Mouse (Mus musculus): ENCODE data around the gene Ttf1. TPM values are rescaled to one million over a fixed set of nuclear protein-coding genes. Genes with fewer than 3 reads are reported as not detected.

Gene Ttf1
- 10 to 100 TPM; 10.5 to 12.0 TPM for total RNA-seq (2021)
- long read RNA-seq, partial matches to known transcripts, result 1 of 2 reads
- long read RNA-seq, other reads (novel, unspliced or antisense), result 1 of 2 reads

DNA sequence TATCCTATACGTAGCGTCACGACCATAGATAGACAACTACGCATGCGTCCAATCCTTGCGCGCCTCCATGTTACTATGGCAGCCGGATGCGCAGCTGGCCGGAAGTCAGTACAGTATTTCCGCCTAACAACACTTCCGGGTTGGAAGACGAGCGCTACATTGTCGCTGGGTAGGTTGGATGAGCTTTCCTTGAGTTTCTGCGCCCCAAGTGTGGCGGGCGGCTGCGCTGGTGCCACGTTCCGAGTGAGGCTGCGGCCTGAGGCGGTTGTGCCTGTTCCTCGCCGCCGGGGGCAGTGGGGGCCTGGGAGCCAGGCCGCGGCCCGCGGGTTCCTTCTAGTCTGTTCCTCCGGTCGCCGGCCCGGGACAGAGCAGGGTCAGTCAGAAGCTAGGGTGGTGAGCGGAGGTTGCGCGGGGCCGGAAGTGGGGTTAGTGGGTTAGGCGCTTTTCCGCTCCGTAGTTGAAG lies at the start of gene Ttf1:
Gene Ttf1, plus strand, starts transcription at position 128 of the 463 bp plus-strand sequence.
- peak; percentile 84 to 85 for DNase-seq (ENCODE audit: low spot score in 2 of 2)

DNA sequence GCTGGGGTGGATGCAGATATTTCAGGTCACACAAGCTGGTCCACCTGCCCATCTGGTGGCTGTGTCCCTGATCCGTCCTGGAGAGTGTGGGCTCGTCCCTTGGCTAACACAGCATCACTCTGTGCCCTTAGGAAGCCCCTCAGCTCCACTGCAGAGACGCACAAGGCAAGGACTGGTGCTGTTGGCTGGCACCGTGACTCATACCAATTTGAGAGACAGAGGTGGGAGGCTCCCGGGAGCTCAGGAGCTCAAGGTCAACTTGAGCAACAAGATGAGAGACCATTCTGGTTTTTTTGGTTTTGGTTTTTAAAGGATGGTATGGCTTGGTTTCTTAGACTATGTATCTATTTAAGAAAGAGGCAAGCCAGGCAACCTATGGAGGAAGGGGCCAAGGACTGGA lies 47.5 kb upstream of the Ttf1 start:
- DNase-seq (ENCODE audit: low spot score in 2 of 2), result no peak

DNA sequence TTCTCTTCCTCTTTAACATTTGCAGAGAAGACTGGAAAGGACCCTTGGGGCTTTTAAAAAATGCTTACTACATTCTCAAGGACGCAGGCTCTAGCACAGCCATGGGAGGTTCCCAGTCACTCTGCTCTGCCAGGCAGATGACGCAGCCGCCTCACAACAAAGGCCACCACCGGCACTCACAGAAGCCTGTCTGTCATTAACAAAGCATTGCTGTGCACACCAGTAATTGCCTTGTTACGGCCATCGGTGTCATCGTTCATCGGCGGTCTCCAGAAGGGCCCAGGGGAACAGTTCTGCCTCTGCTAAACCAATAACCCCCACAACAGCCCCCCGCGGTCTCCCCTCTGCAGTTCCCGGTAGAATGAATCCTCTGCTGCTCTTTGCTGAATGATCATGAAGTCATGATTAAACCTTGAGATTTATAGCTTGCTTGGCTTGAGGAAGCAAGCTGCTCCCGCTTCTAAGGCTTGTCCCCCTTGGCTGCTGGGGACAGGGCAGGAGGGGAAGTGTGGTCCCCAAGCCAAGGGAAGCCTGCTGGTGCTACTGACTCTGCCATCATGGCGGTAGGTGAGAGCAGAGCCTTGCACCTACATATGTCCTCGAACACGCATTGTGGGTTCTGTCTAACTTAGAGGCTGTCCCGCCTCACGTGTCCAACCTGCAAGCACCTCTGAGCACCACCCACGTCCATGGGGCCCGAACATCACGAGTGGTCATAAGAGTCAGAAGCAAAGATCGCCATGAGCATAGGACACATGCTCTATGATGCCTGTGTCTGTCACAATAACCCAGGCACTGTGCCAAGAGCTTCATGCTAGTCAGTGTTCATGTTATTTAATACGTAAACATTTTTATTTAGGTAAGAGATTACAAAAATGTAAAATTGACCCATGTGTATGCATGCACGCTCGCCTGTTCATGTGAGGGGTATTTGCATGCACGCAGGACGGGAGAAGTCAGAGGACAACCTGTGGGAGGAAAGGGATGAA lies 43.2 kb upstream of the Ttf1 start:
- DNase-seq (ENCODE audit: low spot score in 2 of 2), result no peak

DNA sequence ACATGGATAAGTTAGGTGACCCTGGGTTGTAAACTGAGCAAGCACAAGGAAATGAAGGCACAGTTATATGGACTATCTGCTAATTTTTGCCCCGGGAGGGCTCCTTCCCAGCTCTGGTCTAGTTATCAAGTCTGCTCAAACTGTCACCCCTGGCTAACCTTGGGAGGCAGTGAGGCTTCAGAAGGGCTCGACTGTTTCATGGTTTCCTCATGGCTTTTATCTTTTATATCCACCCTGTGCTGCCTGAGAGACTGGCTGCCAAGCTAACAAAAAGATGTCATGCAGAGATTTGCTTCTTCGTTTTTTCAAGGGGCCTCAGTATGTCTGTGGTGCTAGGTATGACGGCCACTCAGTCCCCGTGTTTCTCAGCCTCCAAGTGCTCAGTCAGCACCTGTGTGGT lies 41.4 kb upstream of the Ttf1 start:
- no peak for DNase-seq (ENCODE audit: low spot score in 2 of 2)

DNA sequence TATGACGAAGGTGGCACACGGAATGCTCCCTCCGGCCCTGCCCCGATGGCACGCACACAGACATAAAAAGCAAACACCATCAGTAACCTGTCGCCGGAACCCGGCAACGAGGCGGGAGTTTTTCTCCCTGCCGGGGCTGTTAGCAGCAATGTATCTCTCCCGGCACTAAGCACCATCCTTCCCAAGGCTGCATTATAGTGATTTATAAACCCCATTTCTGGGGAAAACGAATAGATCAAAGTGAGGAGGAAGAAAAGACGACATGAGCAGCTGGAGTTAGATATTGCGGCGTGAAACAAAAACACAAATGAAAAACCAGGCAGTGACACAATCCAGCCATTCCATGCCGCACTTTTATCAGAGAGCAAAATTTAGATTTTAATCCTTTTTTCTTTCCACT lies 39.0 kb upstream of the Ttf1 start:
- no peak for DNase-seq (ENCODE audit: low spot score in 2 of 2)

DNA sequence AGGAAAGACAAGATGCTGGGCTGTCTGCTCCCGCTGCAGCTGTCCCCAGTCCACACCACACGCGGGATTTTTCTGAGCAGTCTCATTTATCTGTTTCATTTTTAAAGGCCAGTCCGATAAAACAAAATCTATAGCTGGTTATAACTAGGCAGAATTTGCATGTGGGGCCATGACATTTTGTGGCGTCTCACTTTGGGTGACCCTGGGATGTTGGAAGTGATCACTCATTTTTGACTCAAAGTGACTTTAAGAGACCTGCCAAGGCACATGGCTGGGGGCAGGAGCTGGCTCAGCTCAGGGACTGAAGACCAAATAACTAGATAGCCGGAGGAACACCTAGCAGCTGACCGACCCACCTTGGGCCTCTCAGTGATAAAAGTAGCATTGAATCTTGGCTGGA lies 37.1 kb upstream of the Ttf1 start:
- no peak for DNase-seq (ENCODE audit: low spot score in 2 of 2)

DNA sequence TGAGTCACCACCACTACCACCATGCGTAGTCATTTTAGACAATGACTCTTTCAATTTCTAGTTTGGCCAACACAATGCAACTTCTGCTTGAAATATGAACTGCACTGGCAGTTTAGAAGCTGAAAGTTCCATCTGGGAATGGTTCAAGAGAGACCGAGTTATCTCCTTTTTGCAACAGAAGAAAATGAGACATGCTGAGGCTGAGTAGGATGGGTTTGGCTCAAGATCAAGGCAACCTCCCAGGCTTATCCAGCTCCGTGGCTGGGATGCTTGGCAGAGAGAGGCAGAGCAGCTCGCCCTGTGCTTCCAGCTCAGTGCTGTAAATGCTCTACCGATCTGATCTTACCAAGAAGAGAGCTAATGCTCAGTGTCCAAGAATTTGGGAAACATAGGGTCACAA lies 34.8 kb upstream of the Ttf1 start:
- no peak for DNase-seq (ENCODE audit: low spot score in 2 of 2)

DNA sequence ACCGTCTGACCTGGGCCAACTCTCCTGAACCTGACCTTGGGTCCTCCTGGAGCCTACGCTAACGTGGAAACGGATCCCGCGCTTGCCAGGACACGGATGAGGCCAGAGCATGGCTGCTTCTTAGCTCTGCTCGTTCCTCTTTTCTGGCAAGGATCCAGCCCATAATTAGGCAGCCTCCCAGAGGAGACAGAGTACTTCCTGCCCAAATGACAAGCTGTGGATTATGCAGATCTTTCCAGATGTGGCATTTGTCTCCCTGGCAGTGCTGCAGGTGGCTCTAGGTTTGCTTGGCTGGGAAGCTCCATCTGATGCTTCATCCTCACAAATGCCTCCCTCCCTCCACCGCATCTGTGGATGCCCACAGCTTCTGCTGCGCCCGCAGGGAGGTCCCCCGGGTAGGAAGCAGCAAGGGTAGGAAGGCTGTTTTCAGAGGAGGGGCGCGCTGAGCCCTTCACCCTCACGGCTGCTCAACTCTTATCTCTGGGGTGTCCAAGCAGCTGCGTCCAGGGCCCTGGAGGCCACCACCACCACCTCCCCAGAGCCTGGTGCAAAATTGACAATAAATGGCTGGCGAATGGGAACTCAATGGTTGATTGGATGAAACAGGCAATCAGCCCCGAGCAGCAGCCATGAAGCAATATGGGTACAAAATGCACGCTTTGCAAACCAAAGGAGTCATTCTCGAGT lies 29.9 kb upstream of the Ttf1 start:
- no peak for DNase-seq (ENCODE audit: low spot score in 2 of 2)

DNA sequence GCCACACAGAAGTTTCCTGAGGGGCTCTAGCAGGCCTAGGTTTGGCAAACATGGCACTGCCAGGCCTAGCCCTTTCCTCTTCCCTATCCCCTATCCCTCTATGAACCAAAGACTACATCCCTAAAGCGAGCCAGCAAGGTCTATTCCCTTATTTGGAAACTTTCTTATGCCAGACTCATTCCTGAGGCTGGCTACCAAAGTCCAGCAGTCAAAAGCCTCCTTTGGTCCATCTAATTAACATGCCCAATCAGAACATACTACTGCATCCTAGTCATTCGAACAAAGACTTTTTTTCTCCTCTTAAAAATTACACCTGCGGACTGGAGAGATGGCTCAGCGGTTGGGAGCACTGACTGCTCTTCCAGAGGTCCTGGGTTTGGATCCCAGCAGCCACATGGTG lies 28.1 kb upstream of the Ttf1 start:
- no peak for DNase-seq (ENCODE audit: low spot score in 2 of 2)

DNA sequence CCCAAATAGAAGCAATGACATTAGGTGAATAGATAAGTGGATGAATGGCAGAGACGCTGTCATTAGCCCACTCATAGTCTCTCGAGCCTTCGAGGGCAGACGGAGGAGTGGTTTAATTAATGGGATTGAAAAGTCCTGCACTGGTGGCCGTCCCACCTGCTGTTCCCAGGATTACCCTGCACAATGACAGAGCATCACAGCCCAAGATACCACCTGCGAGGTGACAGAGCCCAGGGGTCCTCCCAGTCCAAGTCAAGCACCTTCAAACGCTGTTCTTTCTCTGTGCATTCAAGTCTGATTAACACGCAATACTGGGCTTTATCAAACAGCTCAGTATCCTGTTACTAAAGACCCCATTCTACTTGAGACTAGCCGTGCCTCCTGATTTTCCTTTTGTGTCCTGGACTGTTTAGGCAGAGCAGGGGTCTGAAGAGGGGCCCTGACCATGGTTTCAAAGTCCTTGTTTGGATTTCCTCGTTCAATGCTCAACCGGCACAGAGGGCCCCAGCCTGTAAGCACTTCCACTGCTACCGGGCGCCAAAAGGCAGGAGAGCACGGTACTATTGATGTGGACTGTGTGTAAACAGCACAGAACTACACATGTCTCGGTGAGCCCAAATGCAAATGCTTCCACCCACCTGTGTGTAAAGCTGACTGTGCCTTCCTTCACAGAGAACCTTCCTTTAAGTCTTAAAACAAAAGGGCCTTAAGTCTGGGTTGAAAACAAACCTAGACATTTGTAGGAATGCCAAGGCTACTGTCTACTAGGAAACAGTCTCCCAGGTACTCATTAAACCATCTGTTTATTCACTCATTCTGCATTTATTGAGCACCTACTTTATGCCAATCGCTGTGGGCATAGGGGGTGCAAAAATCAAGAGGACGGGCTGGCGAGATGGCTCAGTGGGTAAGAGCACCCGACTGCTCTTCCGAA lies 25.3 kb upstream of the Ttf1 start:
- no peak for DNase-seq (ENCODE audit: low spot score in 2 of 2)

DNA sequence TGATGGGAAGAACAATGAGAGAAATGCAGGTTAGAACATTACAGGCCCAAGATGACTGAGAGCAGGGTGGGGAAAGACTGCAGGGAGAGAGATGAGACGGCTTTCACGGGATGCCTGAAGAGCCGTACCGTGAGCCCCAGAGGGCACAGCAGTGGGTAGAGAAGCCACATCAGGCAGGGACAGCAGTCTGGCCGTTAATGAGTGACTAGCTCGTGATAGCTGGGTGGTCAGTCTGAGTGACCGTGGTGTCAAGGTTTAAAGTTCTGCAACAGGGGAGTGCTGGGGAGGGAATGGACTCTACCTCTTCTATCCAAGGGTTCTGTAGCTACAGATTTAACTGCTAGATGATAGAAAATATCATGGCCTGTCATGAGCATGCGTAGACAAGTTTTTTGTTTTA lies 24.4 kb upstream of the Ttf1 start:
- no peak for DNase-seq (ENCODE audit: low spot score in 2 of 2)

DNA sequence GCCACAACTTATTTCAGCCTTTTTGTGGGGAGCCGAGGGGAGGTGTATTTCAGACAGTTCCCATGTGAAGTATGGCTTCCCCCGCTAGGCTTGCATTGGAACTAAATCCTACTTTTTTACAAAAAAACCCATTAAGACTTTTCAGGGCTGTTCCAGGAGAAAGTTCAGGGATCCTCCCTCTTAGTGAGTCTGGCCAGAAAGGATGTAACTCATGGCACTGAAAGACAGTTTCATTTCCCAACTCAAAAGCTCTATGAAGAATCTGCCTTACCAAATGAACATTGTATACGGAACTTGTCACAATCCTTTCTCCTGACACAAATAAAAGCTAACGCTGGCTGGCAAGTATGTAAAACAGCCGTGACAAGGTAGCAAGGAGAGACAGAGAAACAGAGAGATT lies 20.3 kb upstream of the Ttf1 start:
- no peak for DNase-seq (ENCODE audit: low spot score in 2 of 2)

DNA sequence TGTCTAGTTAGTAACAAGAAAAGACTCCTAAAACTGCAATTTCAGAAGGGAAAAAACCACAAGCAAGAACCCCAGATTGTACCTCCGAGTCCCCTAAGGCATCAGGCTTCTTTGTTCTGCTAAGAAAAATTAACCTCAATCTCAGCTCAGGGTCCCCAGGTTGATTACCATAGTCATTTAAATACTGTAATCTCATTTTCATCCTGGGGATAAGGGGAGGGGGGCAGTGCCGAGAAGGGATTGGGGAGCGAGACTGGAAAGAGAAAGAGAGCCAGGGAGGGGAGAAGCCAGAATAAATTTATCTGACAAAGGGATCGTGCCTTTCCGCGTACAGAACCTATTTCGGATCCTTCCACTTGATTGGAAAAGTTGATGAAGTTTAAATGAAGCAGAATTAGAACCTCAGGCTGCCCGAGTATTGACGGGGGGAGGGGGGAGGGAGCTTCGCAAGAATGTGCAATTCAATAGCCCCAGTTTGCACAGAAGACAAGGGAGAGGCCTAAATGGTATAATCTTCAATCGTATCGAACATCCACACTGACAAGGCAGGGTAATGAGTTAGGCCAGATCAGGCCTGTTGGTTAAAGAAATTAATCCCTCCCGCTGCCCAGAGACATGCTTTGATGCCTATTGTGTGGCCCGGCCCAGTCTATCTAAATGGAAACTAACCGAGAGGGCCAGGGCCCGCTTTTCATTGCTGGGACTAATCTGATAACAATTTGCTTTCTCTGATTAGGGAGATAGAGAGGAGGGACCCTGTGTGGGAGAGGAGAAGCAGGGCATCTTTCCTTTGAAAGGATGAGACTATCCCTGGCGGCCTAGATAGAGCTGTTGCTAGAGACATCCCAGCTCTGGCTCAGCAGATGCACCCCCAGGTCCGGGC lies 19.2 kb upstream of the Ttf1 start:
- no peak for DNase-seq (ENCODE audit: low spot score in 2 of 2)

DNA sequence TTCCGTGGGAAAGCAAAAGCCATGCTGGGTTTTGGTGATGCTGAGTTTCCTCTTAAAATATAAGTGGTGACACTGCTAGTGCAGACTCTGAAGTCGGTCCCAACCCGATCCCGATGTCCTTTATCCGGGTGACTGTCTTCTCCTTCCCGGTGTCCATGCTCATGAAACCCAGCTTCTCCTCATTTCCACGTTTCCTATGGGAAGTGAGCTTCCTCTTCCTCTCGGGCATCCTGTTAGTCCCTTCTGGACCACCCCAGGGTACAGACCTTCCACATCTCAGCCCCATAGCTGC lies 18.6 kb upstream of the Ttf1 start:
- no peak for DNase-seq (ENCODE audit: low spot score in 2 of 2)

DNA sequence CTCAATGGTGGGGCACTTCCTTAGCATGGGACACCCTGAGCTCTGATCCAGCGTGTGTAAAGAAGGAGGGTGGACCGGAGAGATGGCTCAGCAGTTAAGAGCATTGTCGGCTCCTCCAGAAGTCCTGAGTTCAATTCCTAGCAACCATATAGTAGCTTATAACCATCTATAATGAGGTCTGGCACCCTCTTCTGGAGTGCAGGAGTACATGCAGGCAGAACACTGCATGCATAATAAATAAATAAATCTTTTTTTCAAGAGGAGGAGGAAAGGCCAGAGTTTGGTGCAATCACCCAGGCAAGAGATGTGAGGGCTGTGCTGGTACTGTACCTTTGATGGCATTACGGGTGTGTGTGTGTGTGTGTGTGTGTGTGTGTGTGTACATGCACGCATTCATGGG lies 17.9 kb upstream of the Ttf1 start:
- DNase-seq (ENCODE audit: low spot score in 2 of 2), result no peak

DNA sequence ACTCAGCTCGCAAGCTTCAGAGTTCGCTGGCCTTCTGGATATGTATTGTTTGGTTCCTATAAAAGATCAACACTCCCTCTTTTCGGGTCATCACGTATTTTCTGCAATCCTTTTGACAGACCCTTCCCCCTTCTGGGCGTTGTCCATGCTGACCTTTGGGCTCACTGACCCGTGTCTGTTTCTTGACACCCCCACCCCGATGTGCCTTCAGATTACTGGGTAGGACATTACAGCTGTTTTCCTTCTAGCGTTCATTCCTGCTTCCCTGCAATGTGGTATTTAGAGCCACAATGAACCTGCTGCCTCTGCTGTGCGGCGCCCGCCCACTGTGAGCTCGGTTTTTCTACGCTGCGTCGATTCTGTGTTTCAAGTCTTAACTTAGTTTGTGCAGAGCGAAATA lies 13.9 kb upstream of the Ttf1 start:
- no peak for DNase-seq (ENCODE audit: low spot score in 2 of 2)

DNA sequence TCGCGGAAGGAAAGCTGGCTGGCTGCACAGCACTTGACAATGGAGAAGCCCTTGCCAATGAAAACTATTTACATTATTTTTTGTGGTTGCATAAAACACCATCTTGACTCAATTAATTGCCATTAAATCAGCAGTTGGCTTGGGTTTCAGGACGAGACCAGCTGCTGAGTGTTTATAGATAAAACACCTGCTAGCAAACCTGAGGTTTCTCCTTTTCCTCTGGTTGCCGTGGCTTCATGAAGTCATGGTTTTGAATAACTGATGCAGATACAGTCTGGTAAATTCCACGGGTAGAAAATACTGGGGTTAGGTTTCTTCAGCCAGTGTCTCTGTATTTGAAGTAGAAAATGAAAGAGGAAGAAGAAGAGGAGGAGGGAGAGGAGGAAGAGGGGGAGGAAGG lies 8.1 kb upstream of the Ttf1 start:
- DNase-seq (ENCODE audit: low spot score in 2 of 2), result no peak

DNA sequence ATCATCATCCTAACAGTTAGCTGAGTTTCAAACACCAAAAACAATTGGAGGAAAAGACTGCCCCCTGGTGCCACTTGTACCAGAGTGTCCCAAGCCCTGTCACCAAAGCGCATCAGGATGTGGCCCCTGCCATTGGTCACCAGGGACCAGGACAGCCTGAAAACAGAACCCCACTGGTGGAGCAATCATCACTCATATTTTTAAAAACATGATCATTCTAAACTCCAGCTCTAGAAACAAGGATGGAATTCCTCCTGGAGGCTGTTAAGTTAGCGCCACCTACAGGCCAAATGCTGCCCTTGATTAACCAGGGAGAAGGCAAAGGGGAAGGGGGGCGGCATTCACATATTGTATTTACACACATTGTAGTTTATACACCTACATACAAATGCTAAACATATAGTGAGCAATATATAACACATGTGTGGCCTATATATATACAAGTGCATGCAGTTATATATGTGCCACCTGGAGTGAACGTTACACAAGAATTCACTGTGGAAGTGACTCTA lies 7.1 kb upstream of the Ttf1 start:
- peak; percentile 71 to 78 for DNase-seq (ENCODE audit: low spot score in 2 of 2)

DNA sequence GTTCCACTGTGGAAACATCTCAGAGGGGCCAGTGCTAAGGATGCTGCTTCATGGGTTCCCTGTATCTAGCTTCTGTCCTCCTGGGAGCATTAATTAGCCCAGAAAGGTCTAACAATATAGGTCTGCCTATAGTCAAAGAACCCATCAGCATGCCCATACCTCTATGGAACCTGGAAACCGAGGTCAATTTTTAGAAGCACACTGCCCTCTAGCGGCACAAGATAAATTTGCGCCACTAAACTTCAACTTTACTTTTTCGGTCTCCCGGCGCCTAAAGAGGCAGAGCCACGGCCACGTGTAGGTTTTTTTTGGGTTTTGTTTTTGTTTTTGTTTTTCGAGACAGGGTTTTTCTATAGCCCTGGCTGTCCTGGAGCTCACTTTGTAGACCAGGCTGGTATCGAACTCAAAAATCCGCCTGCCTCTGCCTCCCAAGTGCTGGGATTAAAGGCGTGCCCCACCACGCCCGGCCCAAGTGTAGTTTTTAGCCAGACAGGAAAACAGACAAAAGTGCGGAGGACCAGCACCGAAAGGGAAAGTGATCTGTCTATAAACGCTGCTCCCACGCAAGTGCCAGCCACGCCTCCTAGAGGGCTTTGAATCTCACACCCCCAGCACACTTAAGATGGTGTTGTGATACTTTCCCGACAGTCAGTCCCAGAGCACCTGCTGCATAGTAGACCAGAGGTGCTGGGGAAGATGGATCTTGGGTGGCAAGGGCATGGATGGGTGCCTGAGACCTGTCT lies 6.1 kb upstream of the Ttf1 start:
- peak; percentile 68 to 70 for DNase-seq (ENCODE audit: low spot score in 2 of 2)
